Mouse (Mus musculus) embryonic fibroblast, embryonic 13.5 days (primary cell): ENCODE data around the gene Ccdc36. TPM values are rescaled to one million over a fixed set of nuclear protein-coding genes. Genes with fewer than 3 reads are reported as not detected.

Source experiments
- H3K27ac ChIP-seq: 2 replicates; pipeline ENCODE4 v1.5.1; 2012; ENCODE audit warnings: low read length, control low read depth, inconsistent platforms; ENCODE audit not compliant: insufficient read depth
- H3K4me1 ChIP-seq: 2 replicates; pipeline ENCODE4 v1.6.1; 2011; ENCODE audit warnings: low read length; ENCODE audit not compliant: control insufficient read depth, insufficient read depth
- H3K4me3 ChIP-seq: 2 replicates; pipeline ENCODE4 v1.5.1; 2011; ENCODE audit warnings: mild to moderate bottlenecking, control low read depth, low read length; ENCODE audit not compliant: insufficient read depth
- CTCF ChIP-seq: IDR thresholded peaks from 2 replicates; pipeline ENCODE4 v1.5.1; 2011; ENCODE audit warnings: mild to moderate bottlenecking, control low read depth, low read length, moderate library complexity, borderline replicate concordance; ENCODE audit not compliant: insufficient read depth
- POLR2A ChIP-seq: IDR thresholded peaks from 2 replicates; pipeline ENCODE4 v1.6.1; 2011; ENCODE audit warnings: low read depth, mild to moderate bottlenecking, control low read depth, low read length, moderate library complexity
- polyA plus RNA-seq: library from polyadenylated mRNA; stranded (reverse); fragments of >200 nt; gene quantifications from 2 replicates; pipeline ENCODE4 v1.2.4, GENCODE M21; 2011; ENCODE audit warnings: low read depth; ENCODE audit not compliant: missing spikeins, insufficient read length

The Ccdc36 gene
- polyA plus RNA-seq, 1 experiment = not detected

- no peak overlapping the region for H3K27ac ChIP-seq
- no peak overlapping the region for H3K4me3 ChIP-seq
- no peaks in the 10 kb centered on the region for H3K4me1 ChIP-seq
- TF ChIP-seq CTCF (no peak), POLR2A (no peak)
Measured at GRCm38 (mm10) chr9:108409535-108409934, 18.7 kb downstream of the Ccdc36 start.

GRCm38 (mm10) chr9:108404451-108404850, 23.8 kb downstream of the Ccdc36 start:
- Histone ChIP-seq H3K27ac (no peak overlapping the region), H3K4me3 (no peak overlapping the region), H3K4me1 (no peaks in the 10 kb centered on the region)
- TF ChIP-seq CTCF = no peak
- TF ChIP-seq POLR2A = no peak

GRCm38 (mm10) chr9:108403081-108403480, 25.2 kb downstream of the Ccdc36 start:
- no peak overlapping the region for H3K27ac ChIP-seq
- H3K4me3 ChIP-seq = no peak overlapping the region
- TF ChIP-seq POLR2A (no peak), CTCF (no peak)
- H3K4me1 ChIP-seq = no peaks in the 10 kb centered on the region

GRCm38 (mm10) chr9:108401186-108401960, 26.9 kb downstream of the Ccdc36 start:
- no peaks in the 10 kb centered on the region for H3K4me1 ChIP-seq
- H3K4me3 ChIP-seq = no peak overlapping the region
- no peak for TF ChIP-seq POLR2A
- TF ChIP-seq CTCF = no peak
- no peak overlapping the region for H3K27ac ChIP-seq

DNA sequence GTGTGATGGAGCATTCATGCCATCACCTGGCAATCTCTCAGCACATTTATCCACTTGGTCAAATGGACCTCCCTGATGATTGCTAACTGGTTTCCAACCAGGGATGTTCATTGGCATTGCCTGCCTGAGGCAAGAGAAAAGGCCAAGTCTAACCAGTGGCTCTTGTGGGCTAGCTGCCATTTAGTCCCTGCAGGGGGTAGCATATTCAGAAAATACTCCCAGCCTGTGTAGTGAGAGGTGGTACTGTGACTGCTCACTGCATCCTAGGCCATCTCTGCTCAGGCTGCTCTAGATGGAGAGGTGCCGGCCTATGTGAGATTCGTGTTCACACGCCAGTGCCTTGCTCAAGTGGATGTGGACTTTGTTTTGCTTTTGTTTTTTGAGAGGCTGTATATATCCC, 30.0 kb downstream of the Ccdc36 start:
- TF ChIP-seq POLR2A = no peak
- no peak for TF ChIP-seq CTCF
- no peak overlapping the region for H3K4me3 ChIP-seq
- no peaks in the 10 kb centered on the region for H3K4me1 ChIP-seq
- no peak overlapping the region for H3K27ac ChIP-seq

DNA sequence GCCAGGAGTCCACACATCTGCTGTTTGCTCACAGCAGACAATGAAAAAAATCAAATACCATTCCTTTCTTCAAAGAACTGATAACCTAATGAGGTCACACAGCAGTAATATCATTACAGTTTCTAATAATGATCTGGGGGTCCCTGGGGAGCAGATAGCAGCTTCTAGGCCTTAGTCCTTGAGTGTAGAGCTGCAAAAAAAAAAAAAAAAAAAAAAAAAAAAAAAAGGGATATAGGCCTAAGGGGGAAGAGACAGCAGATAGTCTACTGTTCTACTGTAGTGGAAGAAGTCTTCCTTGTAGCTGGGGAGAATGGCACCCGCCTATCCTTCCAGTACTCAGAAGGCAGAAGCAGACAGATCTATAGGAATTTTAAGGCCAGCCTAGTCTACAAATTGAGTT, 32.9 kb downstream of the Ccdc36 start:
- no peak overlapping the region for H3K4me3 ChIP-seq
- no peaks in the 10 kb centered on the region for H3K4me1 ChIP-seq
- no peak for TF ChIP-seq CTCF
- TF ChIP-seq POLR2A = no peak
- no peak overlapping the region for H3K27ac ChIP-seq

DNA sequence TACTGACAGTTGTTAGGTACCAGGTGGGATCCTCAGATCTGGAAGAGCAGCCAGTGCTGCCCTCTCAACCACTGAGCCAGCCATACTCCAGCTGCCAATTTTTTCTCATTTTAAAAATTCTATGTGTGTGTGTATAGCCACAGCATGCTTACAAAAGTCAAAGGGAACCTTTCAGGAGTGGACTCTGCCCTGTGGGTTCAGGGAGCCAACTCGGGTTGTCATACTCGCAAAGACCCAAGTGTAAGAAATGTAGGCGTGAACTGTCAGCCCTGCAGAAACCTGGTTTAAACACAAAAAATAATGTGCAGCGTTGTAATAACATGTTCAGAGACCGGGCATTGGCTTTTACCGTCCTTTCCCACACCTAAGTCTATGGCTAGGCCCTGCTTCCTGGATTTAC, 34.1 kb downstream of the Ccdc36 start:
- no peak for TF ChIP-seq POLR2A
- no peak for TF ChIP-seq CTCF
- no peak overlapping the region for H3K4me3 ChIP-seq
- H3K4me1 ChIP-seq = no peaks in the 10 kb centered on the region
- H3K27ac ChIP-seq = no peak overlapping the region

DNA sequence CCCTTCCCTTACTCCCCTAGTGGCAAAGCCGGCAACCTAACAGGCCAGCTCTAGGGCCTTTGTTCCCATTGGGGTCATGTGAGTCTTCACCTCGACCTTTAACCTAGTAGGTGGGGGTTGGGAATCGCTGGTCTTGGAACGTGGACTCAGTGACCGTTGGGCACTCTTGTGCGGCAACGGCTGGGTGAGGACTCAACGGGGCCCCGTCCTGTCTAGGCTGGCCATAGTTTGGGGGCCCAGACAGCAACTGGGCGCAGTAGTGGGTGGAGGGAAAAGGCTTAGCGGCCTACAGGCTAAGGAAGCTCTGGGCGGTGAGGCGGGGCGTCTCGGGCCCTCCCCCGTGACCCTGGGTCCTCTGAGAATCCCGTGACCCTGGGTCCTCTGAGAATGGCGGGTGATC, 35.6 kb downstream of the Ccdc36 start, which contains the start of gene 1700102P08Rik:
Gene 1700102P08Rik (plus strand): TSS at position 130 of the 400 bp plus-strand sequence.
- Histone ChIP-seq H3K4me3 (no peak within 1 kb of the TSS), H3K4me1 (no peaks in the 10 kb centered on the region), H3K27ac (no peak within 1 kb of the TSS)
- TF ChIP-seq CTCF (no peak), POLR2A (no peak)

- H3K4me3 ChIP-seq = no peak overlapping the region
- TF ChIP-seq POLR2A (no peak), CTCF (no peak)
- H3K27ac ChIP-seq = no peak overlapping the region
- no peaks in the 10 kb centered on the region for H3K4me1 ChIP-seq
Measured at GRCm38 (mm10) chr9:108389220-108389619, 39.1 kb downstream of the Ccdc36 start.

- Histone ChIP-seq H3K27ac (no peak overlapping the region), H3K4me1 (no peaks in the 10 kb centered on the region), H3K4me3 (no peak overlapping the region)
- TF ChIP-seq POLR2A = no peak
- no peak for TF ChIP-seq CTCF
Measured at GRCm38 (mm10) chr9:108388601-108389000, 39.7 kb downstream of the Ccdc36 start.

DNA sequence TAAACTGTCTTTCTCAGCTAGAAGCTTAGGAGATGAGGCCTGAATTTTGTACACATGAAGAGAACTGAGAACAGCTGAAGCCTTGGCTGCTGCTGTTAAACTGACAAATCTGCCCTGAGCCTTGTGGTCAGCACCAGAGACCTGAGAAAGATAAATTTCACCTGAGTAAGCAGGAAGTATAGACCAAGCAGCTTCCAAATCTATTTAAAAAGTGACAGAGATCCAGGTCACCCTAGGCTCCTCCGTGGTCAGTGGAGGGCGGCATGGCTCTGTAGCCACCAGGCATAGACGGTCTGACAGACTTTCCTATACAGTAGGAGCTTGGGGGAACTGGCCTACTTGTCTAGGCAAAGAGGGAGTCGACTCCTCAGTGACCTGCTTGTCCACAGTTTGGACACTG, 41.5 kb downstream of the Ccdc36 start:
- no peak overlapping the region for H3K27ac ChIP-seq
- H3K4me3 ChIP-seq = no peak overlapping the region
- TF ChIP-seq CTCF = no peak
- no peak for TF ChIP-seq POLR2A
- no peaks in the 10 kb centered on the region for H3K4me1 ChIP-seq
